Mouse (Mus musculus) hindbrain, embryonic 16.5 days (tissue): Measurements from ENCODE around the gene Lrrc4b. TPM values are rescaled to one million over a fixed set of nuclear protein-coding genes. Genes with fewer than 3 reads are reported as not detected.

Experiments used
- ATAC-seq: fragments of 200-750 bp; cut with Nextera tagmentation; 2 replicates; pipeline ENCODE4 v1.8.0; 2017; ENCODE audit warnings: moderate TSS enrichment, moderate library complexity
- H3K27ac ChIP-seq: fragments of 300-500 bp; sonication (generic); 2 replicates; pipeline ENCODE4 v1.5.1; 2014; ENCODE audit warnings: low read depth, mild to moderate bottlenecking, control low read depth, low read length, moderate library complexity
- H3K27me3 ChIP-seq: fragments of 300-500 bp; sonication (generic); replicated peaks from 2 replicates; pipeline ENCODE4 v1.6.1; 2014; ENCODE audit warnings: low read length; ENCODE audit not compliant: control insufficient read depth, insufficient read depth
- H3K36me3 ChIP-seq: fragments of 300-500 bp; sonication (generic); 2 replicates; pipeline ENCODE4 v1.6.1; 2014; ENCODE audit warnings: mild to moderate bottlenecking, low read length, moderate library complexity, mixed read lengths; ENCODE audit not compliant: control insufficient read depth, insufficient read depth
- H3K4me1 ChIP-seq: fragments of 300-500 bp; sonication (generic); 2 replicates; pipeline ENCODE4 v1.6.1; 2014; ENCODE audit warnings: low read depth, low read length; ENCODE audit not compliant: control insufficient read depth, insufficient read depth
- H3K4me2 ChIP-seq: fragments of 300-500 bp; sonication (generic); 2 replicates; pipeline ENCODE4 v1.6.1; 2014; ENCODE audit warnings: mild to moderate bottlenecking, low read length, control low read depth, moderate library complexity
- H3K4me3 ChIP-seq: fragments of 300-500 bp; sonication (generic); 2 replicates; pipeline ENCODE4 v1.5.1; 2014; ENCODE audit warnings: mild to moderate bottlenecking, low read length, control low read depth, moderate library complexity
- H3K9ac ChIP-seq: fragments of 300-500 bp; sonication (generic); 2 replicates; pipeline ENCODE4 v1.6.1; 2014; ENCODE audit warnings: low read depth, mild to moderate bottlenecking, control low read depth, low read length, moderate library complexity
- H3K9me3 ChIP-seq: fragments of 300-500 bp; sonication (generic); 2 replicates; pipeline ENCODE4 v1.6.1; 2014; ENCODE audit warnings: mild to moderate bottlenecking, low read length, moderate library complexity; ENCODE audit not compliant: control insufficient read depth
- WGBS: fragments of 180-500 bp; shearing (Covaris S2); extraction: QIAGEN DNeasy Blood & Tissue Kit; methylation state at CpG from one replicate; pipeline ENCODE4 v1.1.7; 2014; 5-methylcytosine and 5-hydroxymethylcytosine counted together
- polyA plus RNA-seq: library from polyadenylated mRNA; unstranded; fragments of >200 nt; fragmentation: Nextera tagmentation; extraction: Ambion mirVana; gene quantifications from 2 replicates; pipeline ENCODE4 v1.2.1, GENCODE M21; 2015

The Lrrc4b gene
- polyA plus RNA-seq, 1 experiment from 2014 or later, result 12.4 TPM

GRCm38 (mm10) chr7:44472558-44472885, 43.7 kb downstream of the Lrrc4b start:
- H3K4me3 ChIP-seq, result no peak overlapping the region
- no peak overlapping the region for H3K4me2 ChIP-seq
- no peaks in the 10 kb centered on the region for H3K9me3 ChIP-seq
- H3K4me1 ChIP-seq, result peaks cover 32% of the 10 kb centered on the region
- H3K36me3 ChIP-seq, result no peaks in the 10 kb centered on the region
- ATAC-seq, result no peak
- no peak overlapping the region for H3K27ac ChIP-seq
- H3K9ac ChIP-seq, result no peak overlapping the region
- WGBS, result 9% methylated on average over 1 of the region's 1 CpGs
- H3K27me3 ChIP-seq, result no peaks in the 10 kb centered on the region

- H3K27ac ChIP-seq, result no peak overlapping the region
- no peak overlapping the region for H3K4me2 ChIP-seq
- no peak for ATAC-seq
- no peaks in the 10 kb centered on the region for H3K9me3 ChIP-seq
- no peak overlapping the region; the same call in 1 of the 2 replicates for H3K9ac ChIP-seq
- H3K27me3 ChIP-seq, result no peaks in the 10 kb centered on the region
- no peaks in the 10 kb centered on the region for H3K36me3 ChIP-seq
- peaks cover 32% of the 10 kb centered on the region for H3K4me1 ChIP-seq
- 59% methylated on average over 9 of the region's 9 CpGs for WGBS
- H3K4me3 ChIP-seq, result no peak overlapping the region
These were observed 44.3 kb downstream of the Lrrc4b start for GRCm38 (mm10) chr7:44472961-44473646.

GRCm38 (mm10) chr7:44474419-44474818, 45.6 kb downstream of the Lrrc4b start:
- Histone ChIP-seq H3K27me3 (peaks cover 1% of the 10 kb centered on the region; the same call in 1 of the 2 replicates), H3K27ac (peak overlapping the region; percentile 67), H3K4me2 (no peak overlapping the region), H3K9ac (no peak overlapping the region), H3K36me3 (no peaks in the 10 kb centered on the region), H3K4me3 (no peak overlapping the region), H3K4me1 (peaks cover 22% of the 10 kb centered on the region), H3K9me3 (no peaks in the 10 kb centered on the region)
- WGBS, result 8% methylated on average over 4 of the region's 4 CpGs
- ATAC-seq, result peak; percentile 79

- H3K27ac ChIP-seq, result peak overlapping the region; percentile 61
- ATAC-seq, result 0 out of 2 replicates have a peak, but pooled peaks have one; percentile 12
- 25% methylated on average over 5 of the region's 5 CpGs for WGBS
- peaks cover 18% of the 10 kb centered on the region for H3K4me1 ChIP-seq
- H3K9ac ChIP-seq, result no peak overlapping the region
- H3K9me3 ChIP-seq, result no peaks in the 10 kb centered on the region
- no peak overlapping the region for H3K4me3 ChIP-seq
- H3K27me3 ChIP-seq, result peaks cover 2% of the 10 kb centered on the region; the same call in 1 of the 2 replicates
- no peak overlapping the region for H3K4me2 ChIP-seq
- H3K36me3 ChIP-seq, result no peaks in the 10 kb centered on the region
These were observed 46.3 kb downstream of the Lrrc4b start for GRCm38 (mm10) chr7:44475046-44475614.

GRCm38 (mm10) chr7:44482836-44483435, 54.1 kb downstream of the Lrrc4b start:
- Histone ChIP-seq H3K27ac (no peak overlapping the region), H3K36me3 (no peaks in the 10 kb centered on the region), H3K4me1 (peaks cover 4% of the 10 kb centered on the region; the same call in 1 of the 2 replicates), H3K4me2 (no peak overlapping the region), H3K27me3 (peaks cover 2% of the 10 kb centered on the region), H3K4me3 (no peak overlapping the region), H3K9me3 (no peaks in the 10 kb centered on the region), H3K9ac (no peak overlapping the region)
- WGBS, result 77% methylated on average over 3 of the region's 3 CpGs
- no peak for ATAC-seq

- Histone ChIP-seq H3K4me1 (peaks cover 4% of the 10 kb centered on the region; the same call in 1 of the 2 replicates), H3K27me3 (peaks cover 2% of the 10 kb centered on the region; the same call in 1 of the 2 replicates), H3K4me3 (no peak overlapping the region), H3K4me2 (no peak overlapping the region), H3K9ac (no peak overlapping the region), H3K27ac (no peak overlapping the region), H3K36me3 (peaks cover 5% of the 10 kb centered on the region; the same call in 1 of the 2 replicates), H3K9me3 (no peaks in the 10 kb centered on the region)
- WGBS, result 100% methylated on average over 1 of the region's 1 CpGs
- no peak for ATAC-seq
These were observed 55.3 kb downstream of the Lrrc4b start for GRCm38 (mm10) chr7:44484109-44484508.

GRCm38 (mm10) chr7:44484841-44485571, 56.2 kb downstream of the Lrrc4b start:
- peak; percentile 82 for ATAC-seq
- no peak overlapping the region for H3K9ac ChIP-seq
- H3K4me3 ChIP-seq, result no peak overlapping the region
- 38% methylated on average over 5 of the region's 5 CpGs for WGBS
- no peak overlapping the region for H3K4me2 ChIP-seq
- H3K4me1 ChIP-seq, result peaks cover 4% of the 10 kb centered on the region; the same call in 1 of the 2 replicates
- no peaks in the 10 kb centered on the region; the same call in 1 of the 2 replicates for H3K27me3 ChIP-seq
- H3K27ac ChIP-seq, result no peak overlapping the region
- H3K9me3 ChIP-seq, result no peaks in the 10 kb centered on the region
- H3K36me3 ChIP-seq, result peaks cover 7% of the 10 kb centered on the region; the same call in 1 of the 2 replicates

GRCm38 (mm10) chr7:44485572-44486195, 56.9 kb downstream of the Lrrc4b start:
- 65% methylated on average over 6 of the region's 7 CpGs for WGBS
- ATAC-seq, result no peak; the same call in 1 of the 2 replicates
- no peak overlapping the region for H3K4me3 ChIP-seq

More at GRCm38 (mm10) chr7:44485572-44486195, 56.9 kb downstream of the Lrrc4b start:
- Histone ChIP-seq H3K36me3 (peaks cover 13% of the 10 kb centered on the region; the same call in 1 of the 2 replicates), H3K9me3 (no peaks in the 10 kb centered on the region), H3K27me3 (no peaks in the 10 kb centered on the region; the same call in 1 of the 2 replicates), H3K4me1 (peaks cover 4% of the 10 kb centered on the region; the same call in 1 of the 2 replicates), H3K4me2 (no peak overlapping the region), H3K27ac (no peak overlapping the region), H3K9ac (no peak overlapping the region)
